Comparison of ENCODE assay signal across 9 mouse cellular contexts in genomic region chr9:69505611-69506010, GRCm38 (mm10). TPM values are rescaled to one million over a fixed set of nuclear protein-coding genes. Genes with fewer than 3 reads are reported as not detected.
DNase-seq lines count a peak whose midpoint lies in the region; ATAC-seq lines count a peak whose summit lies in the region.
"Had no signal": no experiment of that assay in that cellular context is flagged by ENCODE, and none has a peak within 500 bp of the region (broad histone marks: within the 10 kb centered on the region; RNA-seq: fewer than 3 reads in every experiment).

No protein-coding gene starts in this region.

- H3K9ac ChIP-seq in midbrain, embryonic 11.5 days (ENCODE audit: low read length): no peak overlapping the region
- H3K9ac ChIP-seq in embryonic facial prominence, embryonic 15.5 days: no peak overlapping the region
- H3K9ac ChIP-seq in forebrain, embryonic 12.5 days: no peak overlapping the region
- H3K9ac ChIP-seq: limb, embryonic 15.5 days had no signal

- no peak overlapping the region for H3K4me3 ChIP-seq in midbrain, embryonic 11.5 days (ENCODE audit: low read depth, low read length)
- H3K4me3 ChIP-seq in midbrain, embryonic 10.5 days: no peak overlapping the region
- no peak overlapping the region for H3K4me3 ChIP-seq in embryonic facial prominence, embryonic 15.5 days (replicated peaks)
- H3K4me3 ChIP-seq in forebrain, embryonic 12.5 days (replicated peaks): no peak overlapping the region
- H3K4me3 ChIP-seq: limb, embryonic 15.5 days had no signal

- H3K27me3 ChIP-seq in midbrain, embryonic 11.5 days (ENCODE audit: control insufficient read depth, insufficient read depth, low read length): no peaks in the 10 kb centered on the region
- H3K27me3 ChIP-seq in midbrain, embryonic 10.5 days (ENCODE audit: low read depth, poor library complexity, severe bottlenecking): peaks cover 20% of the 10 kb centered on the region
- peaks cover 6% of the 10 kb centered on the region; the same call in 1 of the 2 replicates for H3K27me3 ChIP-seq in embryonic facial prominence, embryonic 15.5 days
- no peaks in the 10 kb centered on the region for H3K27me3 ChIP-seq in splenic B cell, adult 2 months (ENCODE audit: control insufficient read depth, insufficient read depth, low read length, poor library complexity, severe bottlenecking)
- peaks cover 50% of the 10 kb centered on the region for H3K27me3 ChIP-seq in forebrain, embryonic 12.5 days

- WGBS in midbrain, embryonic 11.5 days: 16% methylated on average over 7 of the region's 7 CpGs
- WGBS in midbrain, embryonic 10.5 days: 19% methylated on average over 7 of the region's 7 CpGs
- 5% methylated on average over 7 of the region's 7 CpGs for WGBS in embryonic facial prominence, embryonic 15.5 days
- 15% methylated on average over 7 of the region's 7 CpGs for WGBS in forebrain, embryonic 12.5 days

- H3K4me2 ChIP-seq in midbrain, embryonic 11.5 days: no peak overlapping the region
- peak overlapping the region; percentile 29; the same call in 1 of the 2 replicates for H3K4me2 ChIP-seq in embryonic facial prominence, embryonic 15.5 days (replicated peaks)
- H3K4me2 ChIP-seq in forebrain, embryonic 12.5 days: no peak overlapping the region
- H3K4me2 ChIP-seq: limb, embryonic 15.5 days had no signal

- DNase-seq in gastrocnemius, postnatal 10 days: peak; percentile 57
- DNase-seq in gastrocnemius, adult 8-10 months (ENCODE audit: low spot score in 2 of 2): no peak
- DNase-seq in midbrain, embryonic 11.5 days (ENCODE audit: low spot score, missing footprints): peak; percentile 92
- no peak for DNase-seq in midbrain, embryonic 10.5 days (ENCODE audit: low spot score)
- DNase-seq in R1 (ENCODE audit: low read depth, low spot score): peak; percentile 16
- peak; percentile 52 for DNase-seq in splenic B cell, adult 2 months (ENCODE audit: low read depth, low spot score)

- H3K36me3 ChIP-seq in midbrain, embryonic 11.5 days (ENCODE audit: control insufficient read depth, insufficient read depth, low read length): no peaks in the 10 kb centered on the region
- H3K36me3 ChIP-seq in midbrain, embryonic 10.5 days: no peaks in the 10 kb centered on the region
- no peaks in the 10 kb centered on the region for H3K36me3 ChIP-seq in embryonic facial prominence, embryonic 15.5 days
- H3K36me3 ChIP-seq in splenic B cell, adult 2 months (ENCODE audit: control insufficient read depth, insufficient read depth, low read length, poor library complexity, severe bottlenecking): no peaks in the 10 kb centered on the region
- no peaks in the 10 kb centered on the region for H3K36me3 ChIP-seq in forebrain, embryonic 12.5 days (replicated peaks)
- H3K36me3 ChIP-seq: limb, embryonic 15.5 days had no signal

- H3K27ac ChIP-seq in midbrain, embryonic 11.5 days (ENCODE audit: low read depth, low read length): no peak overlapping the region
- no peak overlapping the region for H3K27ac ChIP-seq in midbrain, embryonic 10.5 days (replicated peaks)
- H3K27ac ChIP-seq in embryonic facial prominence, embryonic 15.5 days (replicated peaks): no peak overlapping the region
- H3K27ac ChIP-seq in forebrain, embryonic 12.5 days: no peak overlapping the region
- H3K27ac ChIP-seq: limb, embryonic 15.5 days had no signal

- no peak for ATAC-seq in midbrain, embryonic 11.5 days (ENCODE audit: low FRiP score)
- ATAC-seq in embryonic facial prominence, embryonic 15.5 days (ENCODE audit: insufficient number of reproducible peaks, low FRiP score, low TSS enrichment, low read depth): no peak
- ATAC-seq in forebrain, embryonic 12.5 days (ENCODE audit: low FRiP score): no peak

- peaks cover 6% of the 10 kb centered on the region for H3K4me1 ChIP-seq in midbrain, embryonic 11.5 days (ENCODE audit: control insufficient read depth, insufficient read depth, low read length)
- H3K4me1 ChIP-seq in midbrain, embryonic 10.5 days: peaks cover 20% of the 10 kb centered on the region
- H3K4me1 ChIP-seq in embryonic facial prominence, embryonic 15.5 days: peaks cover 5% of the 10 kb centered on the region; the same call in 1 of the 2 replicates
- peaks cover 9% of the 10 kb centered on the region; the same call in 1 of the 2 replicates for H3K4me1 ChIP-seq in forebrain, embryonic 12.5 days

- H3K9me3 ChIP-seq in midbrain, embryonic 11.5 days (ENCODE audit: control insufficient read depth, low read length): no peaks in the 10 kb centered on the region
- H3K9me3 ChIP-seq in midbrain, embryonic 10.5 days (replicated peaks): no peaks in the 10 kb centered on the region
- no peaks in the 10 kb centered on the region for H3K9me3 ChIP-seq in embryonic facial prominence, embryonic 15.5 days (replicated peaks)
- no peaks in the 10 kb centered on the region for H3K9me3 ChIP-seq in forebrain, embryonic 12.5 days
- H3K9me3 ChIP-seq: limb, embryonic 15.5 days had no signal

RNA-seq across cellular contexts. Expression of gene Anxa2, which starts 52.2 kb away (rescaled TPM):
- total RNA-seq in gastrocnemius, postnatal 10 days (2021): 100 to 1,000 TPM; 142 to 185 TPM
- 10 to 100 TPM; 17.3 to 34.2 (median 28.0) TPM for total RNA-seq in gastrocnemius, adult 8-10 months (2022)
- 176 and 180 TPM in 2 replicates for polyA plus RNA-seq in midbrain, embryonic 11.5 days (2014; fragmentation: Nextera tagmentation; extraction: Ambion mirVana)
- polyA plus RNA-seq in midbrain, embryonic 10.5 days (2016; fragmentation: Nextera tagmentation; extraction: Ambion mirVana): 133 and 178 TPM in 2 replicates
- polyA plus RNA-seq in embryonic facial prominence, embryonic 15.5 days (2015; fragmentation: Nextera tagmentation; extraction: Ambion mirVana): 1,678 and 1,714 TPM in 2 replicates
- polyA plus RNA-seq in forebrain, embryonic 12.5 days (2016; fragmentation: Nextera tagmentation; extraction: Ambion mirVana): 114 and 160 TPM in 2 replicates

Comparison
In these comparisons a context has a peak if more than half of its experiments do, and no peak if none do; other contexts are left out.
1. DNase-seq: peak in gastrocnemius, postnatal 10 days (single experiment), midbrain, embryonic 11.5 days (single experiment), R1 (single experiment) and splenic B cell, adult 2 months (single experiment); none in gastrocnemius, adult 8-10 months (0 of 2) and midbrain, embryonic 10.5 days (single experiment).